Mouse (Mus musculus): ENCODE measurements around the gene L3mbtl1. TPM values are rescaled to one million over a fixed set of nuclear protein-coding genes. Genes with fewer than 3 reads are reported as not detected.

L3mbtl1 gene
- polyA plus RNA-seq, 1 experiment from 2014 or later = 8.3 TPM

DNA sequence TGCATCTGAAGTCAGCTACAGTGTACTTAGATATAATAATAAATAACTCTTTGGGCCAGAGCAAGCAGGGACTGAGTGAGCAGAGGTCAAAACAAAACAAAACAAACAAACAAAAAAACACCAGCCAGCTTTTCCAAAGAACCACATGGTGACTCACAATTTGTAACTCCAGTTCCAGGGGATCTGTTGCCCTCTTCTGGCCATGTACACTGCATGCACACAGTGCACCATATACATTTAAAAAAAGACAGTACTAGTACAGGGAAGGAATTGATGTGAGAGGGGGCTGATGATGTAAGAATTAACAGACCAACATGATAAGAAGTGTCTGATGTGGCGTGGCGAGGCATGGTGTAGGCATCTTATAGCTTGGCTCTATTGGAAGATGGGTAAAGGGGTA is 13.6 kb downstream of the L3mbtl1 start:
- Histone ChIP-seq H3K4me2 (ENCODE audit: low read length) (no peak overlapping the region), H3K27ac (ENCODE audit: low read length) (no peak overlapping the region), H3K9ac (ENCODE audit: low read depth, low read length) (no peak overlapping the region), H3K4me3 (ENCODE audit: low read depth, low read length) (no peak overlapping the region), H3K4me1 (ENCODE audit: control insufficient read depth, insufficient read depth, low read length) (no peaks in the 10 kb centered on the region), H3K27me3 (ENCODE audit: control insufficient read depth, insufficient read depth, low read depth, low read length) (no peaks in the 10 kb centered on the region), H3K9me3 (replicated peaks; ENCODE audit: control insufficient read depth, low read length, poor library complexity, severe bottlenecking) (no peaks in the 10 kb centered on the region), H3K36me3 (ENCODE audit: control insufficient read depth, insufficient read depth, low read length) (no peaks in the 10 kb centered on the region)
- no peak for ATAC-seq
- WGBS = 99% methylated on average over 2 of the region's 2 CpGs

DNA sequence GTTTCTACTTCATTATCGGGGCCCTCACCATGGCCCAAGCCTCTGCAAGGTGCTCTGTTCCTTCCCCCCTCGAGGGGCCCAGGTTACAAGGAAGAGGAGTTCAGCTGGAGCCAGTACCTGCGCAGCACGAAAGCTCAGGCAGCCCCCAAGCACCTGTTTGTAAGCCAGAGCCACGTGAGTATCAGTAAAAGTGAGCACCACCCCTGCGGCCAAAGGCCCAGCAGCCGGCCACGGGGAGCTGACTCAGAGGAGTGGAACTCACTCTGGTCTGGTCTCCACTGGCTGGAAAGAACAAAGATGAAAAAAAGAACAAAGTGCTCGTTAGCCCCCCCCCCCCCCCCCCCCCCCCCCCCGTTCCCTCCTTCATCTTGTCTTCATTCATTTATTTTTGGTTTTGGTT is 18.0 kb downstream of the L3mbtl1 start:
- H3K4me2 ChIP-seq (ENCODE audit: low read length) = no peak overlapping the region
- no peak overlapping the region for H3K27ac ChIP-seq (ENCODE audit: low read length)
- no peak for ATAC-seq
- no peak overlapping the region for H3K9ac ChIP-seq (ENCODE audit: low read depth, low read length)
- no peaks in the 10 kb centered on the region for H3K9me3 ChIP-seq (replicated peaks; ENCODE audit: control insufficient read depth, low read length, poor library complexity, severe bottlenecking)
- 82% methylated on average over 8 of the region's 10 CpGs for WGBS
- no peaks in the 10 kb centered on the region; the same call in 1 of the 2 replicates for H3K36me3 ChIP-seq (ENCODE audit: control insufficient read depth, insufficient read depth, low read length)
- H3K4me1 ChIP-seq (ENCODE audit: control insufficient read depth, insufficient read depth, low read length) = no peaks in the 10 kb centered on the region
- no peaks in the 10 kb centered on the region for H3K27me3 ChIP-seq (ENCODE audit: control insufficient read depth, insufficient read depth, low read depth, low read length)
- no peak overlapping the region for H3K4me3 ChIP-seq (ENCODE audit: low read depth, low read length)

DNA sequence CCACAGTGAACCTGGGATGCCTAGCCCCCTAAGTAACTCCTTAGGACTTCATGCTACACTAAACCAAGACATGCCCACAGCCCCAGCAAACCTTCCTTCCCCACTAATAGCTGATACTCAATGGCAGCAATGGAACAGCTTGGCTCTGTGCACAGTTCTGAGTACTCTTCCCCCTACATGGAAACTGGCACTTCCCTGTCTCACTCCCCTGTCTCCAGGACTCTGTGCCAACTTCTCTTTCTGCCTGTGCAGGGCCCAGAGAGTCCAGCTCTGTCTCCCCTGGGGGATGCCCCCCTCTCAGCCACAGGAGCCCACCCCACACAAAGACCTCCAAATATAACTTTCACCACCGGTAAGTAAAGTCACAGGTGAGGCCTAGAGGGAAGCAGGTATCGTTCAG is 23.5 kb downstream of the L3mbtl1 start:
- Histone ChIP-seq H3K9ac (ENCODE audit: low read depth, low read length) (no peak overlapping the region), H3K4me3 (ENCODE audit: low read depth, low read length) (no peak overlapping the region), H3K27ac (ENCODE audit: low read length) (no peak overlapping the region), H3K9me3 (replicated peaks; ENCODE audit: control insufficient read depth, low read length, poor library complexity, severe bottlenecking) (no peaks in the 10 kb centered on the region), H3K36me3 (ENCODE audit: control insufficient read depth, insufficient read depth, low read length) (no peaks in the 10 kb centered on the region; the same call in 1 of the 2 replicates), H3K27me3 (ENCODE audit: control insufficient read depth, insufficient read depth, low read depth, low read length) (no peaks in the 10 kb centered on the region), H3K4me2 (ENCODE audit: low read length) (no peak overlapping the region), H3K4me1 (ENCODE audit: control insufficient read depth, insufficient read depth, low read length) (no peaks in the 10 kb centered on the region)
- 89% methylated on average over 2 of the region's 2 CpGs for WGBS
- ATAC-seq = no peak

DNA sequence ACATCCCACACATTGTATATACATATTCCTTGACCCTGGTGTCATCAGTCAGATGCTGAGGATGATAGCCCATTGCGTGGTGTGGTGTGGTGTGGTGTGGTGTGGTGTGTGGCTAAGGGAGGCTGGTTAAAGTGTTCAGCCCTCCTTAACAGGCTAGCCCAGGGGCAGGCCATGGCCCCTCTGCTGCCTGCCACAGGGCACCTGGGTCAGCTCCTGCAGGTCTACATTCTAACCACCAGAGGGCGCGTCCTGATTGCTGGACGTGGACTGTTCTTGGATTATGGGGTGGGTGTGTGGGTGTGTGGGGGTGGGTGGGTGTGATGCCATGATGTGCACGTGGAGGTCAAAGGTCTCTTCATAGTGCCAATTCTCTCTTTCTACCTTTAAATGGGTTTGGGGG is 25.1 kb downstream of the L3mbtl1 start:
- Histone ChIP-seq H3K27me3 (ENCODE audit: control insufficient read depth, insufficient read depth, low read depth, low read length) (no peaks in the 10 kb centered on the region), H3K27ac (ENCODE audit: low read length) (no peak overlapping the region), H3K9me3 (replicated peaks; ENCODE audit: control insufficient read depth, low read length, poor library complexity, severe bottlenecking) (no peaks in the 10 kb centered on the region), H3K4me3 (ENCODE audit: low read depth, low read length) (no peak overlapping the region), H3K36me3 (ENCODE audit: control insufficient read depth, insufficient read depth, low read length) (no peaks in the 10 kb centered on the region; the same call in 1 of the 2 replicates), H3K4me2 (ENCODE audit: low read length) (no peak overlapping the region), H3K9ac (ENCODE audit: low read depth, low read length) (no peak overlapping the region), H3K4me1 (ENCODE audit: control insufficient read depth, insufficient read depth, low read length) (no peaks in the 10 kb centered on the region)
- WGBS = 10% methylated on average over 5 of the region's 5 CpGs
- ATAC-seq = no peak

DNA sequence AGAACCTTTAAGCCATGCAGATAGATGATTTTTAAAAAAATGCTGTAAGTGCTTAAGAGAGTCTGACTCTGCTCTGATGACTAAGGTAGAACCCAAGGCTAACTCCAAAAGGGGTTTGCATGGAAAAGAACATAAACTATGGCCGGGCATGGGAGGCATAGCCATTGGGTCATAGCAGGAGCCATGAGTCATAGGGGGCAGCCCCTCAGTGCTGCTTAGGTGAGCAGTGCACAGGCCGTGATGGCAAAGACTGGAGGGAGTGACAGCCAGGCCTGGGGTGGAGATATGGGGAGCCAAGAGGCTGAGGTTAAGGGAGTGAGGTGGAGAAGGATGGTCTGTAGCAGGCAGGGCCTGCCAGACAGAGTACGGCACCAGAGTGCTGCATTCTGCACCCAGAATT is 25.8 kb downstream of the L3mbtl1 start:
- H3K4me3 ChIP-seq (ENCODE audit: low read depth, low read length) = no peak overlapping the region
- no peak overlapping the region for H3K27ac ChIP-seq (ENCODE audit: low read length)
- ATAC-seq = no peak
- H3K4me1 ChIP-seq (ENCODE audit: control insufficient read depth, insufficient read depth, low read length) = 0 out of 2 replicates have a peak, but pooled peaks cover 2% of the 10 kb centered on the region
- 87% methylated on average over 3 of the region's 3 CpGs for WGBS
- H3K9me3 ChIP-seq (replicated peaks; ENCODE audit: control insufficient read depth, low read length, poor library complexity, severe bottlenecking) = no peaks in the 10 kb centered on the region
- H3K9ac ChIP-seq (ENCODE audit: low read depth, low read length) = no peak overlapping the region
- no peaks in the 10 kb centered on the region; the same call in 1 of the 2 replicates for H3K36me3 ChIP-seq (ENCODE audit: control insufficient read depth, insufficient read depth, low read length)
- H3K27me3 ChIP-seq (ENCODE audit: control insufficient read depth, insufficient read depth, low read depth, low read length) = no peaks in the 10 kb centered on the region
- no peak overlapping the region for H3K4me2 ChIP-seq (ENCODE audit: low read length)

DNA sequence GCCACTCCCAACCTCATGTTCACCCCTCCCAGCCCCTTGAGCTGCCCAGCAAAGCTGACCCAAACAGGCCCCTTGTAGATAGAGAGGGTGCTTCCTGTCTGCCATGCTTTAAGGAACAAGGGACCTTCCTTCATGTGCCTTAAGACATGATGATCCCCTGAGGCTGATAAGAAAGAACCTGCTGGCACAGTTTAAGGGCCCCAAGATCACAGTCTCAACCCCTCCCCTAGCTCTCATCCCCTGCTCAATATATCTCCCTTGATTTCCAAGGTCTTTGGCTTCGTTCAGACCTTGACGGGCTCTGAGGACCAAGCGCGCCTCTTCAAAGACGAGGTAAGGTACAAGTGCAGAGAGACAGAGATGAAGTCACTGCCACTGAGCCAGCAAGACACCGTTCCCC is 27.6 kb downstream of the L3mbtl1 start:
- Histone ChIP-seq H3K27me3 (ENCODE audit: control insufficient read depth, insufficient read depth, low read depth, low read length) (no peaks in the 10 kb centered on the region), H3K9me3 (replicated peaks; ENCODE audit: control insufficient read depth, low read length, poor library complexity, severe bottlenecking) (no peaks in the 10 kb centered on the region), H3K36me3 (ENCODE audit: control insufficient read depth, insufficient read depth, low read length) (no peaks in the 10 kb centered on the region), H3K4me1 (ENCODE audit: control insufficient read depth, insufficient read depth, low read length) (0 out of 2 replicates have a peak, but pooled peaks cover 2% of the 10 kb centered on the region), H3K4me2 (ENCODE audit: low read length) (no peak overlapping the region), H3K9ac (ENCODE audit: low read depth, low read length) (no peak overlapping the region), H3K27ac (ENCODE audit: low read length) (no peak overlapping the region), H3K4me3 (ENCODE audit: low read depth, low read length) (no peak overlapping the region)
- WGBS = 88% methylated on average over 6 of the region's 6 CpGs
- no peak for ATAC-seq

DNA sequence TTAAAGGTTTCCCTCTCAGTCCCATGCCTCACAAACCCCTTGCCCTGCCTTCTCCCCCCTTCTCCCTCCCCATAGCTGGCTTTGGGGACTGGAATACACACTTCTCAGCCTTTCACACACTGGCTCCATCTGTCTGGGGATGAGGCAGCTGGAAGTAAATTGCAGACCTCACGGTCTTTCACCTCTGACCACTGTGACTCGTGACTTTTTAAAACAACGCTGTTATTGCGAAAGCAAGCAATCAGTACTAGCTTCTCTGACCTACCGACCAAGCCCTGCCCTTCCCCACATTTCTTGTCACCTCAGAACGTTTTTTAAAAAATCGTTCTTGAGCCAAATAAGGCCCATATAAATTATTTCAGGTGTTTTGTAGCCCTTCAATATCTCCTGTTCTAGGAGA is 29.5 kb downstream of the L3mbtl1 start:
- Histone ChIP-seq H3K27ac (ENCODE audit: low read length) (no peak overlapping the region), H3K9me3 (replicated peaks; ENCODE audit: control insufficient read depth, low read length, poor library complexity, severe bottlenecking) (no peaks in the 10 kb centered on the region), H3K4me2 (ENCODE audit: low read length) (no peak overlapping the region), H3K9ac (ENCODE audit: low read depth, low read length) (no peak overlapping the region), H3K36me3 (ENCODE audit: control insufficient read depth, insufficient read depth, low read length) (no peaks in the 10 kb centered on the region), H3K27me3 (ENCODE audit: control insufficient read depth, insufficient read depth, low read depth, low read length) (no peaks in the 10 kb centered on the region), H3K4me1 (ENCODE audit: control insufficient read depth, insufficient read depth, low read length) (0 out of 2 replicates have a peak, but pooled peaks cover 2% of the 10 kb centered on the region), H3K4me3 (ENCODE audit: low read depth, low read length) (no peak overlapping the region)
- 76% methylated on average over 7 of the region's 7 CpGs for WGBS
- ATAC-seq = no peak

DNA sequence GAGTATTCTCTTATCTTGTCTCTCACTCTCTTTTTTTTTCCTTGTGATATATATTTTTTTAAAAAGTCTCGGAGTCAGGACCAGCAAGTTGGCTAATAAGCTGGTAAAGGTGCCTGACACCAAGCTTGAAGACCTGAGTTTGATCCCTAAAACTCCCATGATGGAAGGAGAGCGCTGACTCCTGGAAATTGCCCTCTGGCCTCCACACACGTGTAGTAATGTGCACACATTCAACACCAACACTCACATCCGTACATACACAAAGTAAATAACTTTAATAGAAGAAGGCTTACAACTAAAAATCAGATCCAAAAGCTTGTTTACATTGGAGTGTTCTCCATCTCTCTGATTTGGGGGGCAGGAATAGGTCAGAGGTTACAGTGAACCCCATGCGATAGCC is 29.9 kb downstream of the L3mbtl1 start:
- 0 out of 2 replicates have a peak, but pooled peaks cover 2% of the 10 kb centered on the region for H3K4me1 ChIP-seq (ENCODE audit: control insufficient read depth, insufficient read depth, low read length)
- H3K27ac ChIP-seq (ENCODE audit: low read length) = no peak overlapping the region
- no peak for ATAC-seq
- H3K9ac ChIP-seq (ENCODE audit: low read depth, low read length) = no peak overlapping the region
- H3K36me3 ChIP-seq (ENCODE audit: control insufficient read depth, insufficient read depth, low read length) = no peaks in the 10 kb centered on the region
- H3K4me3 ChIP-seq (ENCODE audit: low read depth, low read length) = no peak overlapping the region
- 71% methylated on average over 5 of the region's 5 CpGs for WGBS
- no peaks in the 10 kb centered on the region for H3K9me3 ChIP-seq (replicated peaks; ENCODE audit: control insufficient read depth, low read length, poor library complexity, severe bottlenecking)
- H3K27me3 ChIP-seq (ENCODE audit: control insufficient read depth, insufficient read depth, low read depth, low read length) = no peaks in the 10 kb centered on the region
- no peak overlapping the region for H3K4me2 ChIP-seq (ENCODE audit: low read length)

DNA sequence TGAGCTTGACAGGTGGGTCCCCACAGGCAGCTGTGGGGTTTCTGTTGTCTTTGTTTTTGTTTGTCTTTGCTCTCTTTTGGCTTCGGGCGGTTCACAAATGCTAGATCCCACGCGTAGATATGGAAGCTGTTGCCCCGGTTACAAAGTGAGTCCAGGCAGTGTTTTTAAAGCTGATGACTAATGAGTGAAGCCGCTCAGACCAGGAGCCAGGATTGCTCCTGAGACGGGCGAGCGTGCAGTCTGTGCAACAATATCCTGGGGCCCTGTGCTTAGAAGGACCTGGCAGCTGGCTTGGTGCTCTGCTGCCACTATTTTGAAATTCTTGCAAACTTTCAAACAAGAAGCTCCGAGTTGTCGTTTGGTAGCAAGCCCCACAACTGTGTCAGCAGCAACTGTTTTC is 30.4 kb downstream of the L3mbtl1 start:
- WGBS = 26% methylated on average over 11 of the region's 11 CpGs
- no peaks in the 10 kb centered on the region for H3K36me3 ChIP-seq (ENCODE audit: control insufficient read depth, insufficient read depth, low read length)
- no peaks in the 10 kb centered on the region for H3K9me3 ChIP-seq (replicated peaks; ENCODE audit: control insufficient read depth, low read length, poor library complexity, severe bottlenecking)
- no peak overlapping the region for H3K9ac ChIP-seq (ENCODE audit: low read depth, low read length)
- no peaks in the 10 kb centered on the region for H3K27me3 ChIP-seq (ENCODE audit: control insufficient read depth, insufficient read depth, low read depth, low read length)
- no peak overlapping the region for H3K27ac ChIP-seq (ENCODE audit: low read length)
- no peak overlapping the region for H3K4me2 ChIP-seq (ENCODE audit: low read length)
- no peak for ATAC-seq
- no peak overlapping the region for H3K4me3 ChIP-seq (ENCODE audit: low read depth, low read length)
- 0 out of 2 replicates have a peak, but pooled peaks cover 2% of the 10 kb centered on the region for H3K4me1 ChIP-seq (ENCODE audit: control insufficient read depth, insufficient read depth, low read length)
